Mouse (Mus musculus): Measurements from ENCODE around the gene Tap2. TPM values are rescaled to one million over a fixed set of nuclear protein-coding genes. Genes with fewer than 3 reads are reported as not detected.

The Tap2 gene
- polyA plus RNA-seq, 1 experiment from 2014 or later: 1.3 TPM

DNA sequence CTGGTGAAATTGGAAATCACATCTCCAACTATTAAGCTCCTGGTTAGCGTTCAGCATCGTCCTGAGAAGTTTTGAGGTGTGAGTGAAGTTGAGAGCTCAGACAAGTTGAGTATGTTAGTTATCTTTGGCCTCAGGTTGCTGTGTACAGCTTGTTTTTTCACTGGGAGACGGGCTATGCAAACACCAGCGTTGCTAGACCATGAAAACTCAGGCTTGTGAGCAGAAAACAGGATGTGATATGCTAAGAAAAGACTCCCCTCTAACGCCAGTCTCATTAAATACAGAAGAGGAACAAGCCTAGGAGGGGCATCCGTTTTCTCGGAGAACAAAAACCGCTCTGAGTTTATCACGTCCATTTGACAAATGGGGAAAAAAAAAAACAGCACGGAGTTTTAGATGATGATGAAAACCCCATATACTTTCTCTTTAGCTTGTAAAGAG, 36.3 kb downstream of the Tap2 start:
- Histone ChIP-seq H3K27me3 (no peaks in the 10 kb centered on the region), H3K9me3 (no peaks in the 10 kb centered on the region), H3K4me1 (no peaks in the 10 kb centered on the region), H3K4me3 (no peak overlapping the region), H3K4me2 (replicated peaks) (no peak overlapping the region), H3K36me3 (no peaks in the 10 kb centered on the region), H3K27ac (no peak overlapping the region), H3K9ac (no peak overlapping the region)
- WGBS: 72% methylated on average over 10 of the region's 10 CpGs
- no peak for ATAC-seq (ENCODE audit: insufficient number of reproducible peaks, insufficient read depth, low FRiP score, low TSS enrichment)

DNA sequence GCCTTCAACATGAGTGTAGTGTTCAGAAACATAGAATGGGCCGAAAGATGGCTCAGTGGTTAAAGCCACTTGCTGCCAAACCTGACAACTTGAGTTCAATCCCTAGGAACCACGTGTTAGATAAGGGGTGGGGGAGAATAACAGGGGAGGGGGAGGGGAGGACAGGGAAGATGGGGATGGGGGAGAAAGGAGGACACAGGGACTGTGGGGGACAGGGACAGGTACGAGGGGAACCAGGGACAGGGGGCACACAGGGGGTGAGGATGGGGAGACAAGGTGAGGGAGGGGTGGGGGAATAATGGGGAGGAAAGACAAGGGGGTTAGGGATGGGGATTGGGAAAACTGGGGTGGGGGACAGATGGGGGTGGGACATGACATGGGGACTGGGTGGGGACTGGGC, 37.0 kb downstream of the Tap2 start:
- WGBS: 64% methylated on average over 3 of the region's 3 CpGs
- no peak for ATAC-seq (ENCODE audit: insufficient number of reproducible peaks, insufficient read depth, low FRiP score, low TSS enrichment)
- H3K36me3 ChIP-seq: no peaks in the 10 kb centered on the region

GRCm38 (mm10) chr17:34240916-34241315, 37.6 kb downstream of the Tap2 start:
- ATAC-seq (ENCODE audit: insufficient number of reproducible peaks, insufficient read depth, low FRiP score, low TSS enrichment): no peak
- H3K4me2 ChIP-seq (replicated peaks): no peak overlapping the region
- no peak overlapping the region for H3K4me3 ChIP-seq
- H3K9ac ChIP-seq: no peak overlapping the region
- H3K36me3 ChIP-seq: no peaks in the 10 kb centered on the region
- H3K27me3 ChIP-seq: no peaks in the 10 kb centered on the region
- no peaks in the 10 kb centered on the region for H3K9me3 ChIP-seq
- WGBS: 72% methylated on average over 6 of the region's 6 CpGs
- H3K4me1 ChIP-seq: no peaks in the 10 kb centered on the region
- H3K27ac ChIP-seq: no peak overlapping the region

More for the DNA sequence above, 37.0 kb downstream of the Tap2 start:
- no peaks in the 10 kb centered on the region for H3K27me3 ChIP-seq
- H3K9ac ChIP-seq: no peak overlapping the region
- no peaks in the 10 kb centered on the region for H3K4me1 ChIP-seq
- H3K4me3 ChIP-seq: no peak overlapping the region
- H3K4me2 ChIP-seq (replicated peaks): no peak overlapping the region
- no peaks in the 10 kb centered on the region for H3K9me3 ChIP-seq
- no peak overlapping the region for H3K27ac ChIP-seq

GRCm38 (mm10) chr17:34244656-34245055, 41.3 kb downstream of the Tap2 start:
- WGBS: 69% methylated on average over 4 of the region's 4 CpGs
- Histone ChIP-seq H3K9ac (no peak overlapping the region), H3K4me2 (replicated peaks) (no peak overlapping the region), H3K27ac (no peak overlapping the region), H3K27me3 (0 out of 2 replicates have a peak, but pooled peaks cover 5% of the 10 kb centered on the region), H3K36me3 (no peaks in the 10 kb centered on the region), H3K4me1 (no peaks in the 10 kb centered on the region), H3K9me3 (no peaks in the 10 kb centered on the region), H3K4me3 (no peak overlapping the region)
- ATAC-seq (ENCODE audit: insufficient number of reproducible peaks, insufficient read depth, low FRiP score, low TSS enrichment): no peak

GRCm38 (mm10) chr17:34247047-34247446, 43.7 kb downstream of the Tap2 start:
- no peak for ATAC-seq (ENCODE audit: insufficient number of reproducible peaks, insufficient read depth, low FRiP score, low TSS enrichment)
- Histone ChIP-seq H3K36me3 (no peaks in the 10 kb centered on the region), H3K4me3 (no peak overlapping the region), H3K4me2 (replicated peaks) (no peak overlapping the region), H3K27me3 (0 out of 2 replicates have a peak, but pooled peaks cover 5% of the 10 kb centered on the region), H3K9ac (no peak overlapping the region), H3K4me1 (no peaks in the 10 kb centered on the region), H3K27ac (no peak overlapping the region), H3K9me3 (no peaks in the 10 kb centered on the region)
- WGBS: 89% methylated on average over 3 of the region's 3 CpGs

DNA sequence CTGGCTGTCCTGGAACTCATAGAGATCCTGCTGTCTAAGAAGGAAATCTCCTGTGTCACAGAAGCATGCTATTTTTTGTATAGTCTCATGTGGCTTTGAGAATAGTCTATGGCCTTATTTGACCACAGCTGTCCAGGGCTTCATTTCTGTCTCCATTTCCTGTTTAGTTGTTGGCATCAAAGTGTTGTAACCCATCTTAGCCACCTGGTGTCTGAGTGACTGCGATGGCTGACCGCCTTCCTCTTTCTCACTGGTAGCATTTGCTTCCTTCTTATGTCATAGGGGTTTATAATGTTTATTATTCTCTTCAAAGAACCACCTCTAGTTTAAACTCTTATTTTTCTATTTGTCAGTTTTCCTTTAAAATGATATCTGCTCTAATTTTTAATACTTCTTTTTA, 45.4 kb downstream of the Tap2 start:
- no peak overlapping the region for H3K4me3 ChIP-seq
- H3K36me3 ChIP-seq: no peaks in the 10 kb centered on the region
- 0 out of 2 replicates have a peak, but pooled peaks cover 5% of the 10 kb centered on the region for H3K27me3 ChIP-seq
- WGBS: 68% methylated on average over 2 of the region's 2 CpGs
- H3K27ac ChIP-seq: no peak overlapping the region
- H3K9ac ChIP-seq: no peak overlapping the region
- no peak for ATAC-seq (ENCODE audit: insufficient number of reproducible peaks, insufficient read depth, low FRiP score, low TSS enrichment)
- H3K4me2 ChIP-seq (replicated peaks): no peak overlapping the region
- no peaks in the 10 kb centered on the region for H3K4me1 ChIP-seq
- H3K9me3 ChIP-seq: no peaks in the 10 kb centered on the region

- Histone ChIP-seq H3K27me3 (0 out of 2 replicates have a peak, but pooled peaks cover 5% of the 10 kb centered on the region), H3K4me1 (no peaks in the 10 kb centered on the region), H3K36me3 (no peaks in the 10 kb centered on the region), H3K27ac (no peak overlapping the region), H3K9ac (no peak overlapping the region), H3K9me3 (no peaks in the 10 kb centered on the region), H3K4me3 (no peak overlapping the region), H3K4me2 (replicated peaks) (no peak overlapping the region)
- 48% methylated on average over 3 of the region's 3 CpGs for WGBS
- ATAC-seq (ENCODE audit: insufficient number of reproducible peaks, insufficient read depth, low FRiP score, low TSS enrichment): no peak
Observed at GRCm38 (mm10) chr17:34249361-34249760, 46.0 kb downstream of the Tap2 start.

GRCm38 (mm10) chr17:34249878-34250277, 46.6 kb downstream of the Tap2 start:
- Histone ChIP-seq H3K27ac (no peak overlapping the region), H3K9me3 (no peaks in the 10 kb centered on the region), H3K4me1 (no peaks in the 10 kb centered on the region), H3K9ac (no peak overlapping the region), H3K4me2 (replicated peaks) (no peak overlapping the region), H3K4me3 (no peak overlapping the region), H3K27me3 (0 out of 2 replicates have a peak, but pooled peaks cover 5% of the 10 kb centered on the region), H3K36me3 (no peaks in the 10 kb centered on the region)
- no peak for ATAC-seq (ENCODE audit: insufficient number of reproducible peaks, insufficient read depth, low FRiP score, low TSS enrichment)
- 12% methylated on average over 4 of the region's 4 CpGs for WGBS

DNA sequence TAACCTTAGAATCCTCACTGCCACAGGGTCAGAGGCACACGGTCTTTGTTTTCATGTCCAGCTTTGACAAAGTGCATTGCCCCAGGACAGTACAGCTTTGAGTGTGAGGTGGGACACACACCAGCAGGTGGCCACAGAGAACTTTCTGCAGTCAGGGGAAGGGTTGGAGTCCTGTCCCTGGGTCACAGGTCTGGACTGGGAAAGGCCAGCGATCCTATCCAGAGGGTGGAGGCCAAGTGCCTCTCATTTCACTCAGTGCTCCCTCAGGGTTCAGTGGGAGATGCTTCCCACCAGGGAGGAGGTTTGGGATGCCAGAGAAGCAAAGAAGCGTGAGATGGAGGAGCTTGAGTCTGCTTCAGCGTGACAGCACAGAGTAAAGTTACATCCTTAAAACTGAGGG, 48.3 kb downstream of the Tap2 start:
- Histone ChIP-seq H3K4me1 (no peaks in the 10 kb centered on the region), H3K36me3 (no peaks in the 10 kb centered on the region), H3K9me3 (no peaks in the 10 kb centered on the region), H3K27ac (no peak overlapping the region), H3K4me3 (no peak overlapping the region), H3K27me3 (0 out of 2 replicates have a peak, but pooled peaks cover 5% of the 10 kb centered on the region), H3K9ac (no peak overlapping the region), H3K4me2 (replicated peaks) (no peak overlapping the region)
- no peak for ATAC-seq (ENCODE audit: insufficient number of reproducible peaks, insufficient read depth, low FRiP score, low TSS enrichment)
- 47% methylated on average over 4 of the region's 4 CpGs for WGBS

GRCm38 (mm10) chr17:34256501-34256900, 53.2 kb downstream of the Tap2 start:
- WGBS: 87% methylated on average over 5 of the region's 5 CpGs
- no peak overlapping the region for H3K4me2 ChIP-seq (replicated peaks)
- ATAC-seq (ENCODE audit: insufficient number of reproducible peaks, insufficient read depth, low FRiP score, low TSS enrichment): no peak
- H3K27me3 ChIP-seq: peaks cover 6% of the 10 kb centered on the region; the same call in 1 of the 2 replicates
- no peaks in the 10 kb centered on the region for H3K9me3 ChIP-seq
- no peaks in the 10 kb centered on the region for H3K4me1 ChIP-seq
- H3K4me3 ChIP-seq: no peak overlapping the region
- H3K9ac ChIP-seq: no peak overlapping the region
- no peaks in the 10 kb centered on the region for H3K36me3 ChIP-seq
- H3K27ac ChIP-seq: no peak overlapping the region

DNA sequence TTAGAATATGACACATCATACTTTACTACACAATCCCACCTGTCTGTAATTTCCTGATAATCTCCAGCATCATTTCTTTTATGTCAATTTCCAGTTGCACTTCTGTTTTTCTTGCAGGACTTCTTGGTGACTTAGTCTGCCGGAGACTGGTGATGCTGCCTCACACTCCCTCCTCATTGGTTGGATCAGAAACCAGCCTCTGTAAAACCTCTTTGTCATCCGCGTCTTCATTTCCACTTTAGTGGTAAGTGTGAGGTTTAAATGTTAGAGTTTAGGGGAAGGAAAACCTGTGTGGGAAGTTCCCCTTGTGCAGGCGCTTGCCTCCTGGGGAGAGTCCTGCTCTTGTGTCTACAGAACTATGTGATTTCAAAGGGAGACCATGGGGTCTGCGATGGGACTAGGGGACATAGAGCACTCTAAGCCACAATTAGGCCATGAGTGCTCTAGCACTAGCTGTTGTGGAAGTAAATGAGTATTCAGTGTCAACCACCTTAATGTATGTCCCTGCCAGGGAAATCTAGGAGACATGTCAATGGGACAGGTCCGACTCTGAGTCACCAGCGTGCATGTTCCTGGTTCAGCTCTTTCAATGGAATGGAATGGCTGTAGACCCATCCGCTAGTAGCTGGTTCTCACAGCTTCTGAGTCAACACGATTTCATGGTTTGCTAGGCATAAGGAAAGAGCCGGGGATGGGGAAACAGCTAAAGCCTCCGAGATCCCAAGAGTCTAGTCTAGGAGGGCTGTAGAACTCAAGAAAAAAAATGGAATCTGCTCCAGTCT, 54.5 kb downstream of the Tap2 start, which contains the start of gene H2-Ab1:
H2-Ab1 (plus strand) TSS at position 96 of the 782 bp plus-strand sequence.
- Histone ChIP-seq H3K27me3 (peaks cover 6% of the 10 kb centered on the region; the same call in 1 of the 2 replicates), H3K4me2 (replicated peaks) (no peak within 1 kb of the TSS), H3K4me1 (no peaks in the 10 kb centered on the region), H3K36me3 (no peaks in the 10 kb centered on the region), H3K4me3 (no peak within 1 kb of the TSS), H3K9me3 (no peaks in the 10 kb centered on the region), H3K9ac (no peak within 1 kb of the TSS), H3K27ac (no peak within 1 kb of the TSS)
- WGBS: 73% methylated on average over 11 of the region's 11 CpGs
- no peak for ATAC-seq (ENCODE audit: insufficient number of reproducible peaks, insufficient read depth, low FRiP score, low TSS enrichment)

- H3K9ac ChIP-seq: no peak overlapping the region
- no peak overlapping the region for H3K27ac ChIP-seq
- H3K36me3 ChIP-seq: no peaks in the 10 kb centered on the region
- H3K4me1 ChIP-seq: 0 out of 2 replicates have a peak, but pooled peaks cover 6% of the 10 kb centered on the region
- H3K4me3 ChIP-seq: no peak overlapping the region
- peaks cover 30% of the 10 kb centered on the region for H3K27me3 ChIP-seq
- H3K9me3 ChIP-seq: no peaks in the 10 kb centered on the region
- no peak overlapping the region for H3K4me2 ChIP-seq (replicated peaks)
- WGBS: 79% methylated on average over 5 of the region's 5 CpGs
- no peak for ATAC-seq (ENCODE audit: insufficient number of reproducible peaks, insufficient read depth, low FRiP score, low TSS enrichment)
Observed at GRCm38 (mm10) chr17:34260551-34260950, 57.2 kb downstream of the Tap2 start.
